Mouse (Mus musculus) liver, embryonic 14.5 days (tissue): Measurements from ENCODE around the gene Mycbpap. TPM values are rescaled to one million over a fixed set of nuclear protein-coding genes. Genes with fewer than 3 reads are reported as not detected.
A peak's percentile ranks its signal among the peaks of the same experiment; 100 is the strongest.

ENCODE experiments used
- ATAC-seq: fragments of 200-750 bp; cut with Nextera tagmentation; 2 replicates; pipeline ENCODE4 v1.8.0; 2017; ENCODE audit warnings: moderate number of reproducible peaks, mild to moderate bottlenecking, moderate library complexity; ENCODE audit not compliant: insufficient read depth
- DNase-seq, 3 experiments: peaks; one replicate each; pipeline ENCODE4 v3.0.0-alpha.2; 2012 to 2013; ENCODE audit warnings: low read depth in 3 of 3, low spot score in 3 of 3
- H3K27ac ChIP-seq: fragments of 300-500 bp; sonication (generic); 2 replicates; pipeline ENCODE4 v1.5.1; 2014; ENCODE audit warnings: moderate library complexity, mild to moderate bottlenecking, control low read depth, inconsistent platforms
- H3K27me3 ChIP-seq: fragments of 300-500 bp; sonication (generic); 2 replicates; pipeline ENCODE4 v1.6.1; 2014; ENCODE audit warnings: mild to moderate bottlenecking, low read length, moderate library complexity; ENCODE audit not compliant: control insufficient read depth, insufficient read depth
- H3K36me3 ChIP-seq: fragments of 300-500 bp; sonication (generic); replicated peaks from 2 replicates; pipeline ENCODE4 v1.6.1; 2014; ENCODE audit warnings: low read depth; ENCODE audit not compliant: control insufficient read depth, insufficient read depth
- H3K4me1 ChIP-seq, 2 experiments: fragments of 200-500 bp in 1 of 2; fragments of 300-500 bp in 1 of 2; sonication (generic) in 1 of 2; replicated peaks; 2 replicates each; pipeline ENCODE4 v1.6.1; 2012 to 2014; ENCODE audit warnings: antibody characterized with exemption in 1 of 2, inconsistent platforms in 1 of 2, low read length in 1 of 2; ENCODE audit not compliant: control insufficient read depth in 2 of 2, insufficient read depth in 2 of 2
- H3K4me2 ChIP-seq: fragments of 300-500 bp; sonication (generic); 2 replicates; pipeline ENCODE4 v1.6.1; 2014; ENCODE audit warnings: low read depth, mild to moderate bottlenecking, control low read depth, moderate library complexity
- H3K4me3 ChIP-seq, 2 experiments: fragments of 200-500 bp in 1 of 2; fragments of 300-500 bp in 1 of 2; sonication (generic) in 1 of 2; 2 replicates each; pipeline ENCODE4 v1.5.1; 2012 to 2014; ENCODE audit warnings: low read depth in 2 of 2, low read length in 2 of 2, mild to moderate bottlenecking in 2 of 2, control low read depth in 1 of 2, inconsistent platforms in 1 of 2, moderate library complexity in 1 of 2; ENCODE audit not compliant: insufficient read depth in 1 of 2
- H3K9ac ChIP-seq: fragments of 300-500 bp; sonication (generic); replicated peaks from 2 replicates; pipeline ENCODE4 v1.6.1; 2014; ENCODE audit warnings: mild to moderate bottlenecking, control low read depth, moderate library complexity
- H3K9me3 ChIP-seq: fragments of 300-500 bp; sonication (generic); 2 replicates; pipeline ENCODE4 v1.6.1; 2016; ENCODE audit warnings: low read length, mixed read lengths; ENCODE audit not compliant: control insufficient read depth
- CTCF ChIP-seq: IDR thresholded peaks from 2 replicates; pipeline ENCODE4 v1.5.1; 2016; ENCODE audit warnings: antibody characterized with exemption, low read depth, control low read depth
- EP300 ChIP-seq: IDR thresholded peaks from 2 replicates; pipeline ENCODE4 v1.6.1; 2016; ENCODE audit warnings: antibody characterized with exemption, low read depth
- WGBS: fragments of 180-500 bp; shearing (Covaris S2); extraction: QIAGEN DNeasy Blood & Tissue Kit; methylation state at CpG from one replicate; pipeline ENCODE4 v1.1.7; 2014; ENCODE audit not compliant: insufficient replicate concordance; 5-methylcytosine and 5-hydroxymethylcytosine counted together
- polyA plus RNA-seq, 2 experiments: library from polyadenylated mRNA; depleted of rRNA in 1 of 2; stranded (reverse) in 1 of 2; unstranded in 1 of 2; fragments of >200 nt; fragmentation: Nextera tagmentation in 1 of 2; extraction: Ambion mirVana in 1 of 2; gene quantifications; 2 replicates each; pipeline versions ENCODE4 v1.2.1 to v1.2.3; 2012 to 2014

Gene Mycbpap
- polyA plus RNA-seq, 2 experiments, result 0.09 TPM; not detected in 1

GRCm38 (mm10) chr11:94466333-94466855 is 55.1 kb downstream of the Mycbpap start:
- DNase-seq (no peak), ATAC-seq (no peak)
- no peak overlapping the region for H3K9ac ChIP-seq
- no peaks in the 10 kb centered on the region for H3K36me3 ChIP-seq
- H3K9me3 ChIP-seq, result no peaks in the 10 kb centered on the region
- TF ChIP-seq CTCF (no peak), EP300 (no peak)
- no peak overlapping the region for H3K4me2 ChIP-seq
- WGBS, result 71% methylated on average over 17 of the region's 17 CpGs
- H3K4me1 ChIP-seq, result no peaks in the 10 kb centered on the region
- H3K27me3 ChIP-seq, result peaks cover 11% of the 10 kb centered on the region
- H3K27ac ChIP-seq, result no peak overlapping the region
- H3K4me3 ChIP-seq, result no peak overlapping the region

GRCm38 (mm10) chr11:94464170-94464569 is 57.4 kb downstream of the Mycbpap start:
- Histone ChIP-seq H3K9me3 (no peaks in the 10 kb centered on the region), H3K36me3 (no peaks in the 10 kb centered on the region), H3K4me2 (no peak overlapping the region), H3K9ac (no peak overlapping the region), H3K27ac (no peak overlapping the region), H3K4me1 (no peaks in the 10 kb centered on the region), H3K4me3 (no peak overlapping the region), H3K27me3 (no peaks in the 10 kb centered on the region; the same call in 1 of the 2 replicates)
- 31% methylated on average over 2 of the region's 2 CpGs for WGBS
- DNase-seq (no peak), ATAC-seq (no peak)
- TF ChIP-seq CTCF (no peak), EP300 (no peak)

- DNase-seq (no peak), ATAC-seq (no peak)
- TF ChIP-seq EP300 (no peak), CTCF (no peak)
- Histone ChIP-seq H3K4me1 (peaks cover 3 to 7% of the 10 kb centered on the region in 2 experiments), H3K9me3 (no peaks in the 10 kb centered on the region), H3K27me3 (no peaks in the 10 kb centered on the region; the same call in 1 of the 2 replicates), H3K4me2 (no peak overlapping the region), H3K27ac (no peak overlapping the region), H3K36me3 (no peaks in the 10 kb centered on the region), H3K9ac (no peak overlapping the region), H3K4me3 (no peak overlapping the region)
- 71% methylated on average over 11 of the region's 11 CpGs for WGBS
Observed at GRCm38 (mm10) chr11:94461856-94462255, 59.7 kb downstream of the Mycbpap start.

- Histone ChIP-seq H3K9me3 (no peaks in the 10 kb centered on the region), H3K4me1 (peaks cover 12 to 27% of the 10 kb centered on the region in 2 experiments), H3K27me3 (no peaks in the 10 kb centered on the region), H3K36me3 (no peaks in the 10 kb centered on the region), H3K27ac (peak overlapping the region; percentile 61), H3K4me3 (no peak overlapping the region), H3K4me2 (peak overlapping the region; percentile 52), H3K9ac (peak overlapping the region; percentile 43; the same call in 1 of the 2 replicates)
- TF ChIP-seq CTCF, result no peak
- no peak for TF ChIP-seq EP300
- WGBS, result 76% methylated on average over 15 of the region's 15 CpGs
- DNase-seq (no peak), ATAC-seq (no peak)
Observed at GRCm38 (mm10) chr11:94457001-94457400, 64.5 kb downstream of the Mycbpap start.

GRCm38 (mm10) chr11:94456347-94456746 is 65.2 kb downstream of the Mycbpap start:
- DNase-seq (peak; percentile 62 to 73 (median 65)), ATAC-seq (peak; percentile 96)
- TF ChIP-seq CTCF, result no peak
- peak; percentile 87 for TF ChIP-seq EP300
- no peaks in the 10 kb centered on the region for H3K27me3 ChIP-seq
- peak overlapping the region; percentile 43 for H3K9ac ChIP-seq
- H3K36me3 ChIP-seq, result no peaks in the 10 kb centered on the region
- peaks cover 12 to 27% of the 10 kb centered on the region in 2 experiments for H3K4me1 ChIP-seq
- no peaks in the 10 kb centered on the region for H3K9me3 ChIP-seq
- peak overlapping the region; percentile 61 for H3K27ac ChIP-seq
- H3K4me2 ChIP-seq, result peak overlapping the region; percentile 52
- 33% methylated on average over 3 of the region's 3 CpGs for WGBS
- H3K4me3 ChIP-seq, result peak overlapping the region; percentile 43 to 55
